Mouse (Mus musculus): ENCODE measurements around the gene Apol11a.
"Not testable (repeated sequence)": the region's sequence is repeated elsewhere in the genome, so short reads cannot be mapped to it uniquely, and the experiment has no call there.

DNA sequence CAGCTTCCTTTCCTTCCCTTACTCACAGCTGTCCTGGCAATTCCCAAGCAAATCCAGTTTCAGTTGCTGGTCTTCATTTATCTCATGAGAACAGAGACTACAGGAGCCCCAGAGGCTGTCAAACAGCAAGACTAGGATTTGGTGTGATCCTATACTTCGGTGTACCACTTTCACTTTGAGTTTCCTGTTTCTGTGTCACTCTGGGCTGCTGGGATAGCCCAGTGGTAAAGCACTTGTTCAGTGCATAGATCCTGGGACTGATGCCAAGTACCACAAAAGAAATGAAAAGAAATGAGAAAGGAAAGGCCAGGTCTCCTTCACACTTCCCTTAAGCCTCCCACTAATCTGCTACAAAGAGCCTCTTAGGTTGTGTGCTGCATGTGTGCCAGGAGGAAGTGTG is 13.4 kb upstream of the Apol11a start:
- TF ChIP-seq POLR2A (IDR thresholded peaks at IDR 0.05; ENCODE audit: low read depth, low read length); CTCF (conservative IDR thresholded peaks at IDR 0.05; ENCODE audit: insufficient read depth, insufficient read length, low read depth, low read length): not testable (repeated sequence)

All from kidney, adult 2 months (tissue).